Mouse (Mus musculus): ENCODE data around the gene Afap1l2.

DNA sequence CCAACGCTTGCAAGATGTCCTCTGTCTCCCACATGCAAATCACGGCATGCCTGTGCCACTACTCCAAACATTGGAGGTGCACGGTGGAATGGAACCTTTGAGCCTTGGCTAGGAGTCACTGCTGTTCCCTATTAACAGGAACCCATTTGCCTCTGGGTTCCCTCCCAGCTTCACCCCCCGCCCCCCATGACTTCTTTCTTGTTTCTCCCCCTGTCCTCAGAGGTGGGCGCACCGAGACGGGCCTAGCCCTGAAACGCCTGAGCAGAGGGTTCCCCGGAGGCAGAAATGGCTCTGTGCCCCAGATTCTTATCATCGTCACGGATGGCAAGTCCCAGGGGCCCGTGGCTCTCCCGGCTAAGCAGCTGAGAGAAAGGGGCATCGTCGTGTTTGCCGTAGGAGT lies 110.4 kb downstream of the Afap1l2 start:
- TF ChIP-seq CTCF (IDR thresholded peaks at IDR 0.05; ENCODE audit: borderline replicate concordance, extremely low read depth, insufficient read depth, insufficient read length) (no peak), POLR2A (IDR thresholded peaks at IDR 0.05; ENCODE audit: borderline replicate concordance, extremely low read depth, insufficient read depth, insufficient read length, poor library complexity, severe bottlenecking) (no peak)

Data from brain, embryonic 14.5 days (tissue).